Mouse (Mus musculus): ENCODE measurements around the gene Ddx28. TPM values are rescaled to one million over a fixed set of nuclear protein-coding genes. Genes with fewer than 3 reads are reported as not detected.

Gene Ddx28
- polyA plus RNA-seq, 1 experiment = 6.6 TPM

- Histone ChIP-seq H3K27ac (ENCODE audit: insufficient read depth, low read depth, low read length) (no peak overlapping the region), H3K4me1 (ENCODE audit: control insufficient read depth, insufficient read depth, insufficient read length, low read length) (peaks cover 13% of the 10 kb centered on the region), H3K4me3 (ENCODE audit: low read depth, low read length) (no peak overlapping the region), H3K27me3 (ENCODE audit: control insufficient read depth, insufficient read depth, low read length) (peaks cover 14% of the 10 kb centered on the region), H3K36me3 (ENCODE audit: control insufficient read depth, insufficient read depth, low read length) (no peaks in the 10 kb centered on the region)
- TF ChIP-seq POLR2A (IDR thresholded peaks at IDR 0.05; ENCODE audit: low read depth, low read length) (no peak), CTCF (IDR thresholded peaks at IDR 0.05; ENCODE audit: extremely low read depth, insufficient read length, insufficient replicate concordance, low read depth, low read length) (no peak)
- WGBS = 92% methylated on average over 10 of the region's 10 CpGs
Measured at GRCm38 (mm10) chr8:105961536-105961935, 50.1 kb downstream of the Ddx28 start.

- Histone ChIP-seq H3K27ac (ENCODE audit: insufficient read depth, low read depth, low read length) (no peak overlapping the region), H3K27me3 (ENCODE audit: control insufficient read depth, insufficient read depth, low read length) (peaks cover 14% of the 10 kb centered on the region), H3K4me3 (ENCODE audit: low read depth, low read length) (no peak overlapping the region), H3K36me3 (ENCODE audit: control insufficient read depth, insufficient read depth, low read length) (no peaks in the 10 kb centered on the region), H3K4me1 (ENCODE audit: control insufficient read depth, insufficient read depth, insufficient read length, low read length) (peaks cover 13% of the 10 kb centered on the region)
- 84% methylated on average over 14 of the region's 14 CpGs for WGBS
- TF ChIP-seq CTCF (IDR thresholded peaks at IDR 0.05; ENCODE audit: extremely low read depth, insufficient read length, insufficient replicate concordance, low read depth, low read length) (no peak), POLR2A (IDR thresholded peaks at IDR 0.05; ENCODE audit: low read depth, low read length) (no peak)
Measured at GRCm38 (mm10) chr8:105961101-105961500, 50.6 kb downstream of the Ddx28 start.

Other genes with a start within 250 kb of the Ddx28 start
- 9.5 and 15.3 TPM in 2 replicates for gene Ranbp10, start 184.5 kb downstream of the Ddx28 start, polyA plus RNA-seq (2012; rRNA removed)
- not detected in 2 replicates for gene Tsnaxip1, start 184.2 kb downstream of the Ddx28 start, polyA plus RNA-seq (2012; rRNA removed)
- 5.6 and 9.7 TPM in 2 replicates for gene Cenpt, start 158.6 kb downstream of the Ddx28 start, polyA plus RNA-seq (2012; rRNA removed)
- 24.1 and 39.4 TPM in 2 replicates for gene Thap11, start 156.8 kb downstream of the Ddx28 start, polyA plus RNA-seq (2012; rRNA removed)
- 11.5 and 15.3 TPM in 2 replicates for gene Nutf2, start 151.3 kb downstream of the Ddx28 start, polyA plus RNA-seq (2012; rRNA removed)
- 35.3 and 55.8 TPM in 2 replicates for gene Edc4, start 131.0 kb downstream of the Ddx28 start, polyA plus RNA-seq (2012; rRNA removed)
- 0.74 and 3.9 TPM in 2 replicates for gene Nrn1l, start 118.3 kb downstream of the Ddx28 start, polyA plus RNA-seq (2012; rRNA removed)
- 10.2 and 20.2 TPM in 2 replicates for gene Pskh1, start 111.4 kb downstream of the Ddx28 start, polyA plus RNA-seq (2012; rRNA removed)
- 32.5 and 17,898 TPM in 2 replicates for gene Ctrl, start 78.0 kb downstream of the Ddx28 start, polyA plus RNA-seq (2012; rRNA removed)
- gene Psmb10, start 73.4 kb downstream of the Ddx28 start, polyA plus RNA-seq (2012; rRNA removed) = 503 and 1,032 TPM in 2 replicates
- gene Lcat, start 68.5 kb downstream of the Ddx28 start, polyA plus RNA-seq (2012; rRNA removed) = 0.72 and 2.6 TPM in 2 replicates
- gene Slc12a4, start 45.8 kb downstream of the Ddx28 start, polyA plus RNA-seq (2012; rRNA removed) = 6.8 and 8.9 TPM in 2 replicates
- gene Dpep3, start 32.5 kb downstream of the Ddx28 start, polyA plus RNA-seq (2012; rRNA removed) = 0.05 and 0.06 TPM in 2 replicates
- 2.5 and 5.2 TPM in 2 replicates for gene Dus2, start 20.5 kb downstream of the Ddx28 start, polyA plus RNA-seq (2012; rRNA removed)
- not detected in 2 replicates for gene Dpep2nb, start 5.9 kb downstream of the Ddx28 start, polyA plus RNA-seq (2012; rRNA removed)
- 7.0 and 17.0 TPM in 2 replicates for gene Nfatc3, start 47.0 kb upstream of the Ddx28 start, polyA plus RNA-seq (2012; rRNA removed)
- 27.5 and 30.9 TPM in 2 replicates for gene Esrp2, start 125.1 kb upstream of the Ddx28 start, polyA plus RNA-seq (2012; rRNA removed)
- 2.6 and 2.8 TPM in 2 replicates for gene Pla2g15, start 138.5 kb upstream of the Ddx28 start, polyA plus RNA-seq (2012; rRNA removed)
- gene Slc7a6, start 157.0 kb upstream of the Ddx28 start, polyA plus RNA-seq (2012; rRNA removed) = 5.3 and 6.2 TPM in 2 replicates
- gene Slc7a6os, start 199.1 kb upstream of the Ddx28 start, polyA plus RNA-seq (2012; rRNA removed) = 16.1 and 17.6 TPM in 2 replicates
- gene Prmt7, start 199.1 kb upstream of the Ddx28 start, polyA plus RNA-seq (2012; rRNA removed) = 7.8 and 11.9 TPM in 2 replicates